Mouse (Mus musculus) layer of hippocampus, postnatal 14 days (tissue): ENCODE results near the gene Brd3. TPM values are rescaled to one million over a fixed set of nuclear protein-coding genes. Genes with fewer than 3 reads are reported as not detected.
"Not testable (repeated sequence)": the region's sequence is repeated elsewhere in the genome, so short reads cannot be mapped to it uniquely, and the experiment has no call there.

Source experiments
- DNase-seq, 2 experiments: peaks; one replicate each; pipeline ENCODE4 v3.0.0; 2021 to 2022; ENCODE audit warnings: low spot score in 2 of 2, mixed read lengths in 1 of 2
- long read RNA-seq, 2 experiments: library from polyadenylated mRNA; stranded (forward); transcript quantifications; one replicate each; pipeline ENCODE4 v2.0.0; 2021
- total RNA-seq, 2 experiments: library from RNA; stranded (reverse); gene quantifications; 2 replicates each; pipeline ENCODE4 v1.2.3; 2021

Gene Brd3
- 10 to 100 TPM; 58.9 to 68.0 TPM for total RNA-seq
- long read RNA-seq, experiment 1, full-length matches to known transcripts = 3 of 16 reads
- long read RNA-seq, experiment 1, partial matches to known transcripts = 6 of 16 reads
- long read RNA-seq, experiment 1, other reads (novel, unspliced or antisense) = 7 of 16 reads
- long read RNA-seq, experiment 2, full-length matches to known transcripts = 2 of 28 reads
- long read RNA-seq, experiment 2, partial matches to known transcripts = 17 of 28 reads
- long read RNA-seq, experiment 2, other reads (novel, unspliced or antisense) = 9 of 28 reads

GRCm38 (mm10) chr2:27507562-27507961, at the start of gene Brd3:
Brd3 (minus strand) TSS chr2:27507662.
- no peak for DNase-seq

DNA sequence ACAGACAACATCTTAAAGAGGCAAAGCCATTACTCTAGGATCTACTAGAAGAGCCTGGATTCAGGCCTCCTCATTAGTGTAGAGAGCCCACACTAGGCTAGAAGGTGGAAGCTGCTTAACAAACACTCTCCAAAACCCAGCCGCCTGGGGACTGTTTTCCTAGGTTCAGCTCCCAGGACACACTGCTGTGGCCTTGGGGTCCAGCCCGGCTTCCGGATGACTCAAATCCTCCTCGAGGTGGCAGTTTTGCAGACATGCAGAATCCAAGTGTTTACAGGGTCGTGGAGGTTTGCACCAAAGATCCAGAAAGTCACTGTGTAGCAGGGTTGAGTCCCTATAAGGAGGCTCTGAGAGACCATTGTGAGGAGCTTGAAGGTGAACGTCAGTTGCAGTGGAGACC, 49.5 kb upstream of the Brd3 start:
- no peak for DNase-seq

DNA sequence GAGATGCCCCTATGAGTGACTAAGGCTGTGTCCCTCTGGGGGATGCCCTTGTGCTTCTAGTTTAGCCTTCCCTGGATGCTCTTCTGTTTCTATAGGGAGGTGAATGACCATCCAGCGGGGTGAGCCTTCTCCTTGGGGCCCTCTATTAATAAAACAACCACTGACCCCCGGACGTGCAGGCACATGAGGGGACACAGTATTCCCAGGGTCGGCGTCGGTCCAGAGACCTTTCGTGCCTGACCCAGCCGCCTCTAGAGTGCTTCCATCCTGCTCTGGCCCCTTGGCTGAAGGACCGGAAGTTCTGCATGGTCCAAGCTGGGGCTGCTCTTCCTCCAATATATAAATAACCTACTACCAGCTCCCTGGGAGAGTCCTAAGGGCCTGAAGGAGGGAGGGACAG, 46.8 kb upstream of the Brd3 start:
- no peak for DNase-seq

GRCm38 (mm10) chr2:27552620-27553287, 45.3 kb upstream of the Brd3 start:
- DNase-seq = peak; percentile 66 to 85

DNA sequence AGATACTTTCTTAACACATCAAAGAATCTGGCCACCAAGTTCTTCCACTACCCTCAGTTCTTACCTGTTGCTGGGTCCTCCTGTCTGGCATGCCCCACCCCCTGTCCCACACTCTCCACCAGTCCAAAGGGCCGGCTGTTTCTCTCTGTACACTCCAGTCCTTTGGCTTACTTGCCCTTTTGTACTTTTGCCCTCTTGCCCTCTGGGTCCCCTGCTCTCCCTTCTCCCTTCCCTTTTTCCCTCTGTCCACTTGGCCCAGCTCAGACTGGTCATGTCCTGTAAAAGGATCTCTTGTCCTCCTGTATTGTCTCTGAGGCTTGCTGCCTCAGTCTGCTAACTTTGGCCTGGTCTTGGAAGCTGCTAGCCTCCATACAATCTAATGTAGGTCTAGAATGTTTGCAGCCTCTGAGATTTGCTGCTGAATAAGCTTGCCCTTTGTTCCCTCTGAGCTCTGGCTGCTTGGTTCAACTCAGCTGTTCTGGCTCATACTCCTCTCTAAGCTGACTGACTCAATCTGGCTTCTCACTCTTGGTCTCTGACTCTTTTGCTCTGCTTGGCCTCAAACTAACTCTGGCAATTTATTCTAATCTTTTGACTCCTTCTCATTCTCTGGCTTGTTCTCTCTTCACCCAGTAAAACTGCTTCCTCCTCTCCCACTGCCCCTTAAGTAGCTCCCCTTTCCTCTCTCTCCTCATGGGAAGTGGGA, 41.4 kb upstream of the Brd3 start:
- no peak for DNase-seq

DNA sequence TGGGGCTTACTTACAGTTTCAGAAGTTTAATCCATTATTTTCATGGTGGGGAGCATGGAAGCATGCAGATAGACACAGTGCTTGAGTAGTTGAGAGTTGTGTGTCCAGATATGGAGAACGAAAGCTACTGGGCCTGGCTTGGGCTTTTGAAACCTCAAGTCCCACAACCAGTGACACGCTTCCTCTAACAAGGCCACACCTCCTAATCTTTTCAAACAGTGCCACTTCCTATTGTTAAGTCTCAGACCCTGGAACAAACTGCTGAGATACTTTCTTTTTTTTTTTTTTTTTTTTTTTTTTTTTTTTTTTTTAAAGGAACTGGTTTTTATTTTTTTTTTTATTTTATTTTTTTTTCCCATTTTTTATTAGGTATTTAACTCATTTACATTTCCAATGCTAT, 40.5 kb upstream of the Brd3 start:
- no peak for DNase-seq

- no peak for DNase-seq
Measured at GRCm38 (mm10) chr2:27547326-27547725, 39.9 kb upstream of the Brd3 start.

DNA sequence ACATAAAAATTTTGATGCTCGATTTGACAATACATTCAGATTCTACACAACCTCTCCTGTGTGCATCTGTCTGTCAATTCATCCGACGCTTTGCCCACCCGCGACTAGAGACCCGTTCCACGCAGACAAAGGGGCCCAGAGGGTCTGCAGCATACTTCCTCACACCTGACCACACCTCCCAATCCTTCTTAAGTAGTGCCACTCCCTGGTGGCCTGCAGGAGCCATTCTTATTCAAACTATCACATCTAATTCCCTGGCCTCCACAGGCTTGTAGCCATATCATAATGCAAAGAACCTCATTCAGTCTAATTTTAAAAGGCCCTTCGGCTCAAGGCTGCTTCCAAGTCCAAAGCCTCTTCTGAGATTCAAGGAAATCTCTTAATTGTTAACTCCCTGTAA, 38.6 kb upstream of the Brd3 start:
- DNase-seq = not testable (repeated sequence)

DNA sequence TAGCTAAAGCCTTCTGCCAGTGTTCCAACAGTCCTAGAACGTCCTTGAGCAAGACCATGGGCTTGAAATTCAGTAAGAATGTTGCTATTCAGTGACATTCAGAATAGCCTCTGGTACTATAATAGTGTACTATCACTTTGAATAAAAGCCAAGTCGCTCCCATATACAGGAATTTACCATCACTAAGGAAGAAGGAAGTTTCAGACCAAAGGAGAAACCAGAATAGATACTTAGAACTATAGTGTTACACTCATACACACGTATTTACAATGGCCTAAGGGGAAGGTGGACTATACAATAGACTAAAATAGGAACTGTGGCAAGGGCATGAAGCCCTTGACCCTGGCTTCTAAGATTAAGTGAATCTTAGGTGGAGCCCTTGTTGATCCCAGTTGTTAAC, 38.1 kb upstream of the Brd3 start:
- DNase-seq = not testable (repeated sequence)

- no peak for DNase-seq
Measured at GRCm38 (mm10) chr2:27544613-27545012, 37.2 kb upstream of the Brd3 start.

GRCm38 (mm10) chr2:27541225-27541624, 33.8 kb upstream of the Brd3 start:
- no peak for DNase-seq

DNA sequence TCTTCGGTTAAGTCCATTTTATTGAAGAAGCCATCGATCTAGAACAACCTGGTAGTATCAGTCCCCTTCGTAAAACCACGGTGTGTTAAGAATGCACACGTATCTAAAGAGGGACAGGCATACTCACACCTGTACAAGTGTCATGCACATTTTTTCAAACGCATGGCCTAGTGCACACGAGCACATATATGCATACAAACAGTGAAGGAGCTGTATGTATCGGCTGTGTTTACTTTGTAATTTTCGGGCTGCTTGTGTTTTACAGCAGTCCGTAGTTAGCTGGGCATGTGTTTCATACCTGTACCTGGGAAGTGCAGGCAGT, 33.0 kb upstream of the Brd3 start:
- DNase-seq = peak in 1 of 2 experiments; percentile 26

GRCm38 (mm10) chr2:27539772-27540514, 32.5 kb upstream of the Brd3 start:
- DNase-seq = peak; percentile 98 to 100

DNA sequence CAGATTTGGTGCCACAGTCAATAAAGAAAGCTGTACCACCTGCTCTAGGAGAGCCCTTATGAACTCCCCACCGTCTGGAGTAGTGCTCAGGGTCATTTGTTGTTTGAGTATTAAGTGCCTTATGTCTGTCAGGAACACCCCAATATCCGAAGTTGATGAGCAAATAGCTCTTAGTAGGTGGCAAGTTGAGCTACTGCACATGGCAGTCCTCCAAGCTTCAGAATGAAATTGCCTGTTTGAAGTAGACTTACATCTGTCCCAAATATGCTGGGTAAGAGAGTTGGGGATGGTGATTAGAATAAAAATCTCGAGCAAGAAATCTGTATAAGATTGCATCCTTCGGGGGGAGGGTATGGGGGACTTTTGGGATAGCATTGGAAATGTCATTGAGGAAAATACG, 31.9 kb upstream of the Brd3 start:
- peak in 1 of 2 experiments; percentile 49 for DNase-seq

DNA sequence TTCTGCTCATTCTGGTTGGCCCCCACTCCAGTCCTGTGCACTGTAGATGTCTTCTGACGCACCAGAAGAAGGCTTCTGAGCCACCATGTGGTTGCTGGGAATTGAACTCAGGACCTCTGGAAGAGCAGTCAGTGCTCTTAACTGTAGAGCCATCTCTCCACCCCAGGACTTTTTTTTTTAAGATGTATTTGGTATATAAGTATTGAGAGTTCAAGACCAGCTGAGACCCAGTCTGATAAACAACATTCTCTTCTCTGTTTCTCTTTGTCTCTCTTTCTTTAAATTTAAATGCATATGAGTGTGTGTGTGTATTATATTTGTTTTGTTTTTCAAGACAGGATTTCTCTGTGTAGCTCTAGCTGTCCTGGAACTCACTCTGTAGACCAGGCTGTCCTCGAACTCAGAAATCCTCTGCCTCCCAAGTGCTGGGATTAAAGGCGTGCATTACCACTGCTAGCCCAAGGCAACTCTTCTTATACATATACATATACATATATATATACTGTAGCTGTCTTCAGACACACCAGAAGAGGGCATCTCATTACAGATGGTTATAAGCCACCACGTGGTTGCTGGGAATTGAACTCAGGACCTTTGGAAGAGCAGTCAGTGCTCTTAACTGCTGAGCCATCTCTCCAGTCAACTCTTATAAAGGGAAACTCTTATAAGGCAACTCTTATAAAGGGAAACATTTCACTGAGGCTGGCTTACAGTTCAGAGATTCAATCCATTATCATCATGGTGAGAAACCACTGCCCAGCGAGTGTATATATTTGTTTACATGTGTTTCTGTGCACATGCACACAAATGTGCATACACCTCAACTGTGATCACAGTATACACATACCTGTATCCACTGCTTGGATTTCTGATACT, 31.2 kb upstream of the Brd3 start:
- not testable (repeated sequence) for DNase-seq

DNA sequence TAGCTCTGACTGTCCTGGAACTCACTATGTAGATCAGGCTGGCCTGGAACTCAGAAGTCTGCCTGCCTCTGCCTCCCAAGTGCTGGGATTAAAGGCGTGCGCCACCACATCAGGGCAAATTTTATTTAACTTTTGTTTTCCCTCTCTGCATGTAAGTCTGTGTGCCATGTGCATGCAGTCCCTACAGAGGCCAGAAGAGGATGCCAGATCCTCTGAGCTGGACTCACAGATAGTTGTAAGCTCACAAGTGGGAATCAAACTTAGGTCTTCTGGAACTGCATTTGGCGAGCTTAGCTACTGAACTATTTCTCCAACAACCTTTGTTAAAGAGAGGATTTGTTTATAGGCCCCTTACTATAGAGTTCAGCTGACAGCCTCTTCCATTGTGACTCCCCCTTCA, 10.8 kb upstream of the Brd3 start:
- DNase-seq = no peak

- no peak for DNase-seq
Measured at GRCm38 (mm10) chr2:27516289-27516688, 8.8 kb upstream of the Brd3 start.

DNA sequence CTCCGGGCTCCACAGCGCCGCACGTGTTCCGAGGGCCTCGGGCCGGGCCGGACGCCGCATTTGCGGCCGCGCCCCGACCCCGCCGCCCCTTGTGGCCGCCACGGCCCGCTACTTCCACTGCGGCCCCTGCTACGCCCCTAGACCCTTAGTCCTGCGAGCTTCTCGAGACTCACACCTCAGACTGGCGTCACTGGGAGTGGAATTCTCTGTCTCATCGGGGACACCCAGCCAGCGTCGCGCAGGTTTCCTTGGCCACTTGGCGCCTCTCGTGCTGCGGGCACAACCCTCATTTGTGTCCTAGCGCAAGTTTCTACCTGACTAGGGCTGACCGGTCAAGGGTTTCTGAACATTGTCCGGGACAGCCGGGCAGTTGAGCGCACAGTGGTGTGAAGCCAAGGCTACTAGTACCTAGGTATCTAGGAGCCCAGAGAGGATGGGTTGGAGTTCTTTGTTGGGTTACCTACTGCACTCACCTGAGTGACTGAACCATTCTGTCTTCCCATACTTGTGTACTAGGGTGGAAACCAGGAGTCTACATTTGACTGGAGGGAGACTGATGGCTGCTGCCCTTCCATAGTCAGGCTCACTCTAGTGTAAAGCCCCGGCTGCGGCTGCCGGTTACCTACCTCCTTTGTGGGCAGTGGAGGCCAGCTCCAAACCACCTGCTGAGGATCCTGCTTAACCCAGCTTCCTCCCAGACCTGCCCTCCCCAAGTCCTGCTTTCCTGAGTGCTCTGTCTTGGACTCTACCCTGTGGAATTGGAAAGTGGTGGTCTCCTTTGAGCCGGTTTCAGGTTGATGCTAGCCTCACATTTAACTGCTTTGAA, 8.1 kb upstream of the Brd3 start:
- no peak for DNase-seq

- DNase-seq = peak; percentile 96 to 97
Measured at GRCm38 (mm10) chr2:27514639-27515328, 7.3 kb upstream of the Brd3 start, which contains the start of gene Wdr5. Wdr5 (plus strand) TSS chr2:27515157.
